Mouse (Mus musculus): ENCODE measurements around the gene Mapkapk2. TPM values are rescaled to one million over a fixed set of nuclear protein-coding genes. Genes with fewer than 3 reads are reported as not detected.

The Mapkapk2 gene
- total and polyA plus RNA-seq, 3 experiments = 53.2 to 85.4 TPM; not detected in 1

DNA sequence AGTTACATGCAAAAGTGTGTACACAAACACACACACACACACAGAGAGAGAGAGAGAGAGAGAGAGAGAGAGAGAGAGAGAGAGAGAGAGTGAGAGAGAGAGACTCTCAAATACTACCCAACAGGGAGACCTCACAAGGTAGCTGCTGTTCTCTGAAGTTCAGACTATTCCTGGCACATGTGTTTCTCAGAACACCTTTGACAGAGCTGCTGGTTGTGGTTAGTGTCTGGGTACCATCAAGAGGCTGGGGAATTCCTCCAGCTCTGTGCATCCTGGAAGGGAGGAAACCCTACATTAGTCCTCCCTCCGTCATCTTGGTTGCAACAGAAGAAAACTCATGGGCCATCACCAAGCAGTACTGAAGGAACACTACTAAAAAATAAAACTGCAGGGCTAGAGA is 16.9 kb downstream of the Mapkapk2 start:
- Histone ChIP-seq H3K4me3 (ENCODE audit: control insufficient read depth in 1 of 2, insufficient read depth in 1 of 2, low read depth in 2 of 2, low read length in 2 of 2) (no peak overlapping the region), H3K4me1 (ENCODE audit: control insufficient read depth in 1 of 2, insufficient read depth in 2 of 2, low read length in 2 of 2) (peaks cover under 1 to 15% of the 10 kb centered on the region in 2 experiments; a peak in 3 of 4 replicates), H3K9me3 (replicated peaks; ENCODE audit: insufficient read depth, low read length) (no peaks in the 10 kb centered on the region), H3K79me2 (ENCODE audit: control insufficient read depth, insufficient read depth, low read length, poor library complexity) (peaks cover 38% of the 10 kb centered on the region), H3K9ac (ENCODE audit: control insufficient read depth, low read depth, low read length, poor library complexity, severe bottlenecking) (no peak overlapping the region), H3K36me3 (ENCODE audit: control insufficient read depth in 1 of 2, insufficient read depth in 2 of 2, low read length in 2 of 2) (peaks cover 0 to 10% of the 10 kb centered on the region in 2 experiments; a peak in 2 of 4 replicates), H3K27me3 (ENCODE audit: control insufficient read depth in 1 of 2, insufficient read depth in 2 of 2, low read length in 2 of 2) (no peaks in the 10 kb centered on the region), H3K27ac (ENCODE audit: control insufficient read depth, low read depth, low read length) (no peak overlapping the region)
- TF ChIP-seq MAZ (IDR thresholded peaks at IDR 0.05; ENCODE audit: low read depth, low read length) (no peak), KAT2A (conservative IDR thresholded peaks at IDR 0.05; ENCODE audit: low read depth, low read length) (no peak), HCFC1 (IDR thresholded peaks at IDR 0.05; ENCODE audit: low read depth, low read length) (no peak), POLR2A (IDR thresholded peaks at IDR 0.05; ENCODE audit: control insufficient read depth in 1 of 2, insufficient read depth in 1 of 2, low read depth in 1 of 2, low read length in 2 of 2, poor library complexity in 1 of 2) (no peak), TCF12 (IDR thresholded peaks at IDR 0.05; ENCODE audit: low read depth, low read length) (no peak), RCOR1 (IDR thresholded peaks at IDR 0.05; ENCODE audit: low read depth, low read length) (no peak), GABPA (IDR thresholded peaks at IDR 0.05; ENCODE audit: low read depth, low read length) (no peak), ZKSCAN1 (IDR thresholded peaks at IDR 0.05; ENCODE audit: low read depth, low read length) (no peak), MAFK (IDR thresholded peaks at IDR 0.05; ENCODE audit: borderline replicate concordance, low read depth, low read length) (no peak), POLR2AphosphoS2 (IDR thresholded peaks at IDR 0.05; ENCODE audit: low read length) (no peak), JUND (IDR thresholded peaks at IDR 0.05; ENCODE audit: low read depth, low read length) (no peak), MYB (IDR thresholded peaks at IDR 0.05; ENCODE audit: low read depth, low read length) (no peak), ELF1 (IDR thresholded peaks at IDR 0.05; ENCODE audit: low read depth, low read length) (no peak), CTCF (IDR thresholded peaks at IDR 0.05 in 2 of 3, conservative IDR thresholded peaks at IDR 0.05 in 1 of 3; ENCODE audit: control insufficient read depth in 1 of 3, insufficient read depth in 1 of 3, low read depth in 2 of 3, low read length in 3 of 3, poor library complexity in 1 of 3, severe bottlenecking in 1 of 3) (no peak), CHD1 (IDR thresholded peaks at IDR 0.05; ENCODE audit: low read depth, low read length) (no peak), MAX (IDR thresholded peaks at IDR 0.05; ENCODE audit: low read length) (no peak), NRF1 (IDR thresholded peaks at IDR 0.05; ENCODE audit: insufficient read depth, low read depth, low read length, poor library complexity, severe bottlenecking) (no peak)
- DNase-seq (ENCODE audit: low read depth, low spot score) = no peak

DNA sequence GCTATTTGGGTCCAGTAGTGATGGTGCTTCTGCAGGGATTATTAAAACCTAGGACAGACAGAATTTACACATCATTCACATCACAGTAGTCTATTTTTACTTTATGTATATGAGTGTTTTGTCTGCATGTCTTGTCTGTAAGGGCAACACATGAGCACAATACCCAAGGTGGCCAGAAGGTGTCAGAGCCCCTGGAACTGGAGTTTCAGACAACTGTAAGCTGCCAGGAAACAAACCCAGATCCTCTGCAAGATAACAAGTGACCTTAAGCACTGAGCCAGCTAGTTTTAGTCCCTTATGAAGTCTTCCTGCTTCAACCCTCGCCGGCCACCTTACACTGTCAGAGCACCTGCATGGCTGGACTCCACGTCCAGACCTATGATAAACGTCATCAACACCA is 17.9 kb downstream of the Mapkapk2 start:
- no peak overlapping the region for H3K4me3 ChIP-seq (ENCODE audit: control insufficient read depth in 1 of 2, insufficient read depth in 1 of 2, low read depth in 2 of 2, low read length in 2 of 2)
- DNase-seq (ENCODE audit: low read depth, low spot score) = peak; percentile 51
- no peak overlapping the region for H3K27ac ChIP-seq (ENCODE audit: control insufficient read depth, low read depth, low read length)
- no peak overlapping the region for H3K9ac ChIP-seq (ENCODE audit: control insufficient read depth, low read depth, low read length, poor library complexity, severe bottlenecking)
- peaks cover 39% of the 10 kb centered on the region for H3K79me2 ChIP-seq (ENCODE audit: control insufficient read depth, insufficient read depth, low read length, poor library complexity)
- peaks cover 7 to 23% of the 10 kb centered on the region in 2 experiments; a peak in 3 of 4 replicates for H3K4me1 ChIP-seq (ENCODE audit: control insufficient read depth in 1 of 2, insufficient read depth in 2 of 2, low read length in 2 of 2)
- H3K9me3 ChIP-seq (replicated peaks; ENCODE audit: insufficient read depth, low read length) = no peaks in the 10 kb centered on the region
- peaks cover 0 to 16% of the 10 kb centered on the region in 2 experiments; a peak in 2 of 4 replicates for H3K36me3 ChIP-seq (ENCODE audit: control insufficient read depth in 1 of 2, insufficient read depth in 2 of 2, low read length in 2 of 2)
- no peaks in the 10 kb centered on the region for H3K27me3 ChIP-seq (ENCODE audit: control insufficient read depth in 1 of 2, insufficient read depth in 2 of 2, low read length in 2 of 2)
- TF ChIP-seq TBP (IDR thresholded peaks at IDR 0.05; ENCODE audit: low read depth, low read length) (no peak), MXI1 (IDR thresholded peaks at IDR 0.05; ENCODE audit: low read depth, low read length) (no peak), USF2 (IDR thresholded peaks at IDR 0.05; ENCODE audit: borderline replicate concordance in 1 of 2, insufficient read depth in 1 of 2, low read depth in 1 of 2, low read length in 2 of 2) (no peak), ETS1 (IDR thresholded peaks at IDR 0.05; ENCODE audit: low read depth, low read length) (no peak), MAZ (IDR thresholded peaks at IDR 0.05; ENCODE audit: low read depth, low read length) (no peak), CTCF (IDR thresholded peaks at IDR 0.05 in 2 of 3, conservative IDR thresholded peaks at IDR 0.05 in 1 of 3; ENCODE audit: control insufficient read depth in 1 of 3, insufficient read depth in 1 of 3, low read depth in 2 of 3, low read length in 3 of 3, poor library complexity in 1 of 3, severe bottlenecking in 1 of 3) (peak; percentile 4 to 35 (median 26); a peak in 4 of 6 replicates), USF1 (IDR thresholded peaks at IDR 0.05; ENCODE audit: low read depth, low read length) (no peak), MYC (IDR thresholded peaks at IDR 0.05; ENCODE audit: low read depth, low read length) (no peak), ZKSCAN1 (IDR thresholded peaks at IDR 0.05; ENCODE audit: low read depth, low read length) (no peak), GATA1 (IDR thresholded peaks at IDR 0.05; ENCODE audit: low read depth, low read length) (peak; percentile 68), BHLHE40 (IDR thresholded peaks at IDR 0.05; ENCODE audit: borderline replicate concordance, low read depth, low read length) (no peak), HCFC1 (IDR thresholded peaks at IDR 0.05; ENCODE audit: low read depth, low read length) (no peak), NELFE (IDR thresholded peaks at IDR 0.05; ENCODE audit: low read depth, low read length) (no peak), SMC3 (IDR thresholded peaks at IDR 0.05; ENCODE audit: low read depth, low read length) (peak; percentile 15; the same call in 1 of the 2 replicates), CHD2 (IDR thresholded peaks at IDR 0.05; ENCODE audit: low read length) (no peak), POLR2A (IDR thresholded peaks at IDR 0.05; ENCODE audit: control insufficient read depth in 1 of 2, insufficient read depth in 1 of 2, low read depth in 1 of 2, low read length in 2 of 2, poor library complexity in 1 of 2) (no peak), TAL1 (IDR thresholded peaks at IDR 0.05; ENCODE audit: low read length) (no peak)
